Mouse (Mus musculus) fibroblast of lung, adult 2 months (primary cell): ENCODE data around the gene Atg3.
A peak's percentile ranks its signal among the peaks of the same experiment; 100 is the strongest.

Source experiments
- DNase-seq: peaks from one replicate; pipeline ENCODE4 v3.0.0-alpha.2; 2011; ENCODE audit warnings: low read depth

Gene Atg3

DNA sequence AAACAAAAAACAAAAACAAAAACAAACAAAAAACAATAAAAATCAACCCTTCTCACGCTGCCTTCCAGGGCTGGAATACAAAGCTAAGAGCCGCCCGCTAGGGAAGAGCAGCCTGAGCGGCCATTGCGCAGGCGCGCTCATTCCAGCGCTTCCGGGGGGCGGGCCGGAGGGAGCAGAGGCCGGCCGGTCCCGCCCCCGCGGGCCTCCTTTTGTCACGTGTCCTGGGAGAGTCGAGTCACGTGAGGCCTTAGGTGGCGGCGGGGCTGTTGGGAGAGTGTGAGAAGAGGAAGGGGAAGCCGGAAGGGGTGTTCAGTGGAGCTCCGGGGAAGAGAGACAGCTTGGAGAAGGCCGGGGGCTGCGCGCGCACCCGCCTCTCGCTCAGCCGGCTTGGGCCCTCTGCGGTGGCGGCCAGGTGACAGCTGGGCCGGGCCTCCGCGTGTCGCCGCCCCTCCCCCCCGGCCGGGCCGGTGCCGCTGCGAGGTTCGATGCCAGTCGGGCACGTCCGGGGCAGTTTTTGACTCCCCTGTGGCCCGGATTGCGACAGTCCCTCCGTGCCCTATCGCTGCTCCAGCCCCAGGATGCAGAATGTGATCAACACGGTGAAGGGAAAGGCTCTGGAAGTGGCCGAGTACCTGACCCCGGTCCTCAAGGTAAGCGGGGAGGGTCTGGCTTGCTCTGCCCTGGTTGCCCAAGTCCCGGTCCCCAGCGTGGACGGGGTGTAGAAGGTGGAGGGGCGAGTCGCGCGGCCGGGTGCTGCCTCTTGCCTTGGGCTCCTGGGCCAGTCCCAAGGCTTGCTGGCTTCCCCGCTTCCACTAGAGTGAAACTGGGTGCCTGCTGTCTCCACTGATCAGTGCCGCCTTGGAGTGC, at the start of gene Atg3, which contains the start of gene Slc35a5:
Atg3 (plus strand) TSS at position 264 of the 867 bp plus-strand sequence.
Slc35a5 (minus strand) TSS at position 185 of the 867 bp plus-strand sequence.
- DNase-seq, result peak; percentile 81

DNA sequence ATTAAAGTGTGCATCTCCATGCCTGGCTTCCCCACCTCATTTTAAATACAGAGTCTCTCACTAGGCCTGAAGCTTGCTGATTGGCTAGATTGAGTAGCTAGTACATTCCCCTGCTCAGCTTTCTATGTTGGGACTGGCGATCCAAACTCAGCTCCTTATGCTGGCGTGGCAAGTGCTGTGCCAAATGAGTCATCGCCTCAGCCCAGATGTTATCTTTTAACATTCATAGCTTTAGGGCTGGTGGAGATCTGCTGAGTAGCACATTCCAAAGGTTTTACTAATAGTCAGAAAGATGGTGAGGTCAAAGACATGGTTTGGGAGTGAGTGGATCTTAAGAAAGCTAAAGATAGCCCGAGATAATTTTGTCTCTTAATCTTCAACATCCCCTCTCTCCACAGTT, 48.1 kb upstream of the Atg3 start:
- peak; percentile 96 for DNase-seq

DNA sequence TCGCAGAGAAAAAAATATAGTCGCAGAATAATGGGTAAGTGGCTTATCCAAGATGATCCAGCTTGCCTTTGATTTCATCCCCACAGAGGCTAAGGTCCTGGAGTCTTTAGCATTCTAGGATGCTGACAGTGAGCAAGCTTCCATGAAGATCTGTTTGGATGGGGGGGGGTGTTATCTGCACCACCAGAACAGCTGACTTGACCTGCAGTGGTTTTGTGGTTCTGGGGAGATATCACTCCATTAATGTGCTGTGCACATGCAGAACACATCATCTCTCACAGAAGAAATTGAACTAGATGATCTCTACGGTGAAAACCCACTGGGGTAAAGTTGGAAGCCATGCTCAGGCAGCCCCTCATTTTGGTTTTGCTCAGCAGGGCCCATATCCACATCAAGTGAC, 41.4 kb upstream of the Atg3 start:
- no peak for DNase-seq

- DNase-seq, result no peak
These were observed 39.8 kb upstream of the Atg3 start for GRCm38 (mm10) chr16:45118760-45119159.

GRCm38 (mm10) chr16:45120844-45121425, 37.6 kb upstream of the Atg3 start:
- DNase-seq, result peak; percentile 79

DNA sequence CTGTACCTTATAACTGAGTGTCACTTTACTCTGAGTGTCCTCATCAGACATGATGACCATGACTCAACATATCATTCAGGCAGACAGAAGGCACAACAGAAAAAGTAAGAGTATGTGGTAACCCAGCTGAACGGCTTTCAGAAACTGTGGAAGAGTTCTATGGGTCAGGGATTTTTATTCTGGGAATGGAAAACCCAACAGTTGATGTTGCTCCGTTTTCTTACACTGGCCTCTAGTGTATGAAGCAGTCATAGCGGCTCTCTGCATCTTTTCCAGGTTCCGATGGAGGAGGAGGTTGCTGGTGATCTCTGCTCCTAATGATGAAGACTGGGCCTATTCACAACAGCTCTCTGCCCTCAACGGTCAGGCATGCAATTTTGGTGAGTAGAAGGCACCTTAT, 36.0 kb upstream of the Atg3 start:
- no peak for DNase-seq

DNA sequence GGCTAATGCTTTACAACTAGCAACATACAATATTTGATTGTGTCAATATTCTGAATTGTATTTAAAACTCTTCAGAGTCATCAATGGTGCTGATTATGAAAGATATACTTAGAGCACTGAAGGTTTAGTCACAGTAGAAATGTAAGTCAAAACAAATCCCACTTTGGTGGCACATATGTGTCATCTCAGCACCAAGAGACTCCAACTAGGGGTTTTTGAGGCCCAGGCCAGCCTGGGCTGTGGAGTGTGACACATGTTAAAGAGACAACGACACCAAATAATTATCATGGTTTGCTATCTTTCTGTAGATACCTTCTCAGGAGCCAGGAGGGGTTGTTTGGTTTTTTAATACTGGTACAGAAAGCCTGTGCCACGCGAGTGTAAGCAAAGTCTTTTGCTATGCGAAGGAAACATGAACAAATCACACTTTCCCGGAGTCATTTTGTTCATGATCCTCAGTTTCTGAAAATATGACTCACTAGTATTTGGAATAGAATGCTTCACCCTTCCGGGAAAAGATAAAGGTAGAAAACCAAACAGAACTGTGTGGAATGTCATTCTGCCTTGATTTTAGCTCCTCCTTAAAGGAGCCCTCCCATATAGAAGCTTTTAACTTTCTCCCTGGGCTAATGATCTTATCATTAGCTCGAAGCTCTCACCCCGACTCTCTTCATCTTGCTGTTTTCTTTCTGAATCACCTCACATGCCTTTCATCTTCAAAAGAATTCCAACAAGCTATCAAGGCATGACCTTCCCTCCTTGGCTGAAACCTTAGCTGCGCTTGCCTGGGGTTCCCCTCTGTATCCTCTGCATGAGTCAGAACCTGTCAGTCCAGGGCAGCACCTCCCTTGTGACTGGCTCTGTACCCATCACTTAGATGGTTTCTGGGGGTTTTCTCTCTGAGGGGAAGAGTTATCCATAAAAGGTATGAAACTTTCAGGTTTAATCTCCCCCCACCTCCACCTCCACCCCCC, 34.1 kb upstream of the Atg3 start:
- DNase-seq, result no peak

DNA sequence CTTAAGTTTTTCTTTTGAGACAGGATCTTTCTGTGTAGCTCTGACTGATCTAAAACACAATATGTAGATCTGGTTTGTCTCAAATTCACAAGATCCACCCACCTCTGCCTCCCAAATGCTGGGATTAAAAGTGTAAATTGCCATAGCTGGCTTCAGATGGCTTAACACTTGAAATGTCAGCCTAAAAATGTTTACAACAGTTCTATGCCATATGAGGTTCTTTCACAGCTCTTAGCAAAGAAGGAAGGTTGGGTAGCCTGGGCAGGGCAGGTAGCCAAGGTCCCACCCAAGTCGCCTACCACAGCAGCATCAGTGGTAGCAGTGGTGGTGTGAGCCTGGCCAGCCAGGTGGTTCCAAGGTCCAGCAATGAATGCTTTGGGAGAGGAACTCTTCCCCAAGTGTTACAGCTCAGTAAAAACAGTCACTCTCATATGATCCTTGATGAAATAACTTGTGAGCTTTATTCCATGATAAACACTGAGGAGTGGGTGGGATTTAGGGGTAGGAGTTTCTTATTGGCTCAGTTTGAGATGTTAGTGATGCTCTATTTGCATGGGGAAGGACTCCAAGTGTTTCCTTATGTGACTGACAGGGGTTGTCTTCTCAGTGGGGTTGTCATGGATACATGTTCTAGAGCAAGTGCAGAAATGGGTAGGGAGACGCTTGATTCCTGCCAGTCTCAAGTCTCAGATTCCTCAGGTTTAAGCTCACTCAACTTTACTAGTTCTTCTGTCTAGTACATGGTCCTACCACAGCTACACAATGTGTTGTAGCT, 30.5 kb upstream of the Atg3 start:
- no peak for DNase-seq

DNA sequence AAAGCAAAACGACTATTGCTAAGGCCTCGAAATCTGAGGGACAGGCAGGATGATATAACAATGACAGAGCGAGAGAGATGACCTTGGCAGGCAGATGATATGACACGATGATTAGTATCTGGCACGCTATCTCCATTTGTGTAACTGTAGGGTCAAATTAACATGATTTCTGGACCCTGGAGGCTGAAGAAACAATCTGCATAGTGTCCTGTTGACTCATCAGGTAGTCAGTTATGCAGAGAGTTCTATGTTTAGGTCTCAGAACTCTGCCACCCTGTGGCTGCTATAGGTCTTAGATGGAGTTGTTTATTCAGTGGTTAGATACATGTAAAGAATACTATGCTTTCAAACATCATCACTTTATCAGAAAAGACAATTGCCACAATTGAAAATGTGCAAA, 16.9 kb upstream of the Atg3 start:
- DNase-seq, result no peak

DNA sequence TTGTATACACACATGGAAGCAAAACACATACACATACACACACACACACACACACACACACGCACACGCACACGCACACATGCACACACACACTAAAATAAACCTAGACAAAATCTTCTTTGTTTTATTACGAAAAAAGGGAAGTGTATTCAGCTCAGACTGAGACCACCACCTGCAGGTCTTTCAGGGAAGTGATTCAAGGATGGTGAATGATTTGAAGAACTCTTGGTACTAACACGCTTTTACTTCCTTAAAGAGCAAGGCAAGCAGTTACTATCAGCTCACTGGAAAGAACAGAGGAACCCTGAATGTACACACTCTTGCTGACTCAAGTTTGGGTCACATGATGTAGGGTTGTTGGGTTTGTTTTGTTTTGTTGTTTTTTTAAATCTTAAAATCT, 16.0 kb upstream of the Atg3 start:
- no peak for DNase-seq

GRCm38 (mm10) chr16:45145119-45145518, 13.5 kb upstream of the Atg3 start:
- no peak for DNase-seq

DNA sequence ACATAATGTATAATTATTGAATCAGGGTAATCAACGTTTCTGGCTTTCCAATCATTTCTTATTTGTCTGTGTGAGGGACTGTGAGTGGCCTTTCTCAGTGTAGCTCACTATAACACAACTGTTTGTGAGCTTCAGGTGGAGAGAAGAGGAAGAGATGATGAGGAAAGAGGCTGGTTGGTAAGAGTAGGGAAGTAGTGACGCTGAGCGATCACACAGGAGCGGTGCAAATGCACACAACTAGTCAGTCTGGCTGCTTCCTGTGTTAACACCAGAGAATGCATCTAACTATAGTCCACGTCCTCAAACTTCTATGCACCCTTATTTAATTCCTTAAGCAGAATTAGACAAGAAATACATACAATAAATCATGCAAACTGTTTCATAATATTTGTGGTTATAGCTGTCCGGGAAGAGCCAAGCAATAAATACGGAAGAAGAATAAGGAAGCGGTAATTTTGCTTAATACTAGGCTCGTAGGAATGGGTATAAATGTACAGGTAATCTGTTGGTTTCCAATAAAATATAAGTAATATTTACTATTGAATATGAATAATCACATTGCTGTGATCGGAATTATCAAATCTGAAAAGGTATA, 10.0 kb upstream of the Atg3 start:
- DNase-seq, result no peak

DNA sequence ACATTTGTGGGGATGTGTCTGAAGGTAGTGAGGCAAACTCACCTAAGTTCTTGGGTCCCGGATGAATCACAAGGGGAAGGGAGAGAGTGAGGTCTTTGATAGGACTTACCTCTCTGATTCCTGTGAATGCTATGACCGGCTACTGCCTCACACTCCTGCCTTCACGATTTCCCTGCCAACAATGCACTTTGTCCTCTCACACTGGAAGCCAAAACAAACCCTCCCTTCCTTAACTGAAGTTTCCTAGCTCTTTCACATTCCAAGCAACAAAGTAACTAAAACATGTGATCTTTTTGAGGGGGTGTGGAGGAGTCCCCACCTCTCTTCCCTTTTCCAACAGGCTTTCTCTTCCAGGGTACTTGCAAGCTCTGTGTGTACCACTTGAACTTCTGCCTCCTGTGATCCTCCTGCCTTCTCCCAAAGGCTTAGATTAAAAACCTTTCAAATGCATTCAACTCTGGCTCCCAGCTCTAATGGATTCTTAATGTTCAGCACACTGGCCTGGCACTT, 3.8 kb upstream of the Atg3 start:
- no peak for DNase-seq

DNA sequence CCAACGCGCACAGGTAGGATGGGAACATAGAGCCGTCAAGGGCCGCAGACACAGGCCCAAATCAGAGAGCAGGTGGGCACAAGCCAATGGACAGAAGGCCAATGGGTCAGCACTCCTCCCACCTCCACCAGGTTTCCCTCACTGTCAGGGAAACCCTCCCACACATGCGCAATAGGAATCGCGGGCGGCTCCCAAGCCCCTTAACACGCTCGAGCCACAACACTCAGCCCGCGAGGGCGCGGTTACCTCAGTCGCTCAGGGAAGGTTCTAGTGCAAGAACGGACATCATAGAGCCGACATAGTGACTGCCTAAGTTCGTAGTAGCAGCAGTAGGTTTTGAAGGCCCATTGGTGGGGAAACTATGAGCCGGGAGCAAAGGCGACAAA, 456 bp upstream of the Atg3 start:
- DNase-seq, result peak; percentile 36

GRCm38 (mm10) chr16:45159389-45159716, 768 bp downstream of the Atg3 start:
- peak; percentile 8 for DNase-seq

GRCm38 (mm10) chr16:45178552-45178951, 20.0 kb downstream of the Atg3 start:
- no peak for DNase-seq

DNA sequence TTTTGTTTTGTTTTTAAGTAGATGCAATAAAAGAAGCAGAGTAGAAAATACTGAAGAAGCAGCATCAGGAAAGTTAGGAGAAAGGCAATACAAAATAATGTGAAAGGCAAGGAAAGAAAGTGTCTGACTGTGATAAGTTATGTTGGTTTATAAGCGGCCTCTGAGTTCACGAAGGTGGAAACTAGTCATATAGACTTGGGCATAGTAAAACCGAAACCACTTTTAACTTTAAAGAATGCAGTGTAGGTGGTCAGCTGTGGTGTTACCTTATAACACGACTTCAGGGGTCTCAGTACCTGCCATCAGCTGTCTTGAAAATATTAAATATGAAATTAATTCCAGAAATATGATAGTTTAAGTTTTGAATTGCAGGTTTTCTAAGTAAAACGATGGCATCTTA, 23.2 kb downstream of the Atg3 start:
- DNase-seq, result no peak

- peak; percentile 50 for DNase-seq
These were observed 34.0 kb downstream of the Atg3 start for GRCm38 (mm10) chr16:45192613-45193012.

GRCm38 (mm10) chr16:45196816-45197215, 38.2 kb downstream of the Atg3 start:
- peak; percentile 52 for DNase-seq

DNA sequence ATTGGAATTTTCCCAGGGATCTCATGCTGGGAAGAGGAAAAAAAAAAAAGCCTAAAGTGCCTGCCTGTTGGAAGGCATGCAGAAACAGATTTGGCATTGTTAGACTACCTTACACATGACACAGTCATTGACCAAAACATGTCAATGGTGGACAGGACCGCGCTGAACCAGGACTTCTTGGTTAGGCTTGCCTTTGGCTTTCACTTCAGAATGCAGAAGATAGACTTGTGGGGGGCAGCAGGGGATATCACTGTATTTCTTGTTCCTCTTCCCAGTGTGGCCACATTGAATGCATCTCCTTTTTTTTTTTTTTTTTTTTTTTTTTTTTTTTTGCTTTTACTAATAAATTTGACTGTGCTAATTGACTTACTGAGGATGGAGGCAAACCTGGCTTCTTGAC, 42.8 kb downstream of the Atg3 start:
- DNase-seq, result no peak

- DNase-seq, result no peak
These were observed 45.9 kb downstream of the Atg3 start for GRCm38 (mm10) chr16:45204438-45204837.
